Mouse (Mus musculus): ENCODE measurements around the gene Chrna7.
A peak's percentile ranks its signal among the peaks of the same experiment; 100 is the strongest.

The Chrna7 gene

DNA sequence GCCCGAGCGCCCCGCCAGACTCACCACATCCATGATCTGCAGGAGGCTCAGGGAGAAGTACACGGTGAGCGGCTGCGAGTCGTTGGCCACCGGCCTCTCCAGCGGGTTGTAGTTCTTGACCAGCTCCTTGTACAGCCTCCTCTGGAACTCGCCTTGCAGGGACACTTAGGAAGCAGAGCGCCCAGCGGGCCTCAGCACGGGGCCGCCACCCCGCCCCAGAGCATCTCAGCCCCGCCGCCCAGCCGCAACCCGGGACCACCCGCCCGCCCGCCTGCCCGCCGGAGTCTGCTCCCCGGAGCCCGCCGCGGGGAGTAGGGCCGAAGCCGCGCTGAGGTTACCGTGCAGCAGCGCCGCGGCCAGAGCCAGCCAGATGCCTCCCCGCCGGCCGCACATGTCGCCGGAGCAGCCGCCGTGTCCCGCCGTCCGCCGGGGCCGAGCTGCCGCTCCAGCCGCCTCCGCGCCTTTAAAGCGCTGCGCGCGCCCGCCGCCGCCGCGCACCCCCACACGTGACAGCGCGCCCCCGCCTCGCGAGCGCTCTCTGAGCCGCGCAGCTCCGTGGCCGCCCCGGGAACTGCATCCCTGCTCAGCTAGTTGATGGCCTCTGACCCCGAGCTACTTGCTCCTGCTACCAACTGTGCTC lies at the start of gene Chrna7:
Gene Chrna7 (minus strand): TSS at position 486 of the 640 bp plus-strand sequence.
- DNase-seq (ENCODE audit: extremely low read depth, insufficient read length, low spot score), result no peak

DNA sequence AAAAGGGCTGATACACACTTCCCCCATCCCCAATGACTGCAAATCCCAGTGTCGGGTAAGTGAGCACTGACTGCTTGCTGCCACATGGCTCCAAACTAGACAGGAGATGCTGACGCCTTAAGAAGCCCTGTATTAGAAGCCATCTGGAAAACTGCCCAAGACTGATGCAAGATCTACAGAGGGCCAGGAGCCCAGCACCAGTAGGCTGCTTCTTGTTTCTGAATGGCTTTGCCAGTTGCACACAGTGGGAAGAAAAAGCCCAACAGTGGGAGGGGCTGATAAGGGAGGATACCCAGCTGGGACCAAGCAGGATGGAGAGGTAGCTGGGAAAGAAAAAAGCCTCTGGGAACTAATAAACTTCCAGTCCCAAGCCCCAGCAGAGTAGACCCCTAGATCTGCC lies 37.0 kb upstream of the Chrna7 start:
- no peak for DNase-seq (ENCODE audit: extremely low read depth, insufficient read length, low spot score)

DNA sequence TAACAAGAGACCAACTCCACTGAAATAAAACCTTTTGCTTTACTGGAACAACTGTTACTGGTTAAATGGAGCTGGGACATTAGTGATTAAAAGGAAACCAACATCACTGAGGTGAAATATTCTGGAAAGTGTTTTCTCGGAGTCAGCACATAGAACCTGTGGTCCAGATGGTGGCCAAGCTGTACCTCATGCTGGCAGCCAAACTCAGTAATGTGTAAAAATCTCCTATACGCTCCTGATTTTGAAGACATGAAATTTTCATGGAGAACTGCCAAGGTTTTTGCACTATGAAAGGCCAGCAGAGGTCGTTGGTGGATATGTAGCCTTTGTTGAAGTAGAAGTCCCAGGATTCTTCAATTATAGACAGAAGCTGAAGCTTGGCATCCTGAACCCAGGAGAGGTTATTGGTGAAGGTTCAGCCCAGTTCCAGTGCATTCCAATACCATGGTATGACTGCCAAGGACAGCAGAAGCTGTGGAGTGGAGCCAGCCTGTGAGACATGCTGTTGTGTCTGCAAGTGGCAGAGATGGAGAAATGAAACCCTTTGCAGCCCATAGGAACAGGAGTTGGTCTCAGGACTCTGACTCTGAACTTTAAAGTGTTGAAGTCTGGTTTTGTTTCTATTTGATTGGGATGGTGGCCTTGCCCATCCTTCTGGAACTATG lies 25.6 kb upstream of the Chrna7 start:
- DNase-seq (ENCODE audit: extremely low read depth, insufficient read length, low spot score), result no peak

DNA sequence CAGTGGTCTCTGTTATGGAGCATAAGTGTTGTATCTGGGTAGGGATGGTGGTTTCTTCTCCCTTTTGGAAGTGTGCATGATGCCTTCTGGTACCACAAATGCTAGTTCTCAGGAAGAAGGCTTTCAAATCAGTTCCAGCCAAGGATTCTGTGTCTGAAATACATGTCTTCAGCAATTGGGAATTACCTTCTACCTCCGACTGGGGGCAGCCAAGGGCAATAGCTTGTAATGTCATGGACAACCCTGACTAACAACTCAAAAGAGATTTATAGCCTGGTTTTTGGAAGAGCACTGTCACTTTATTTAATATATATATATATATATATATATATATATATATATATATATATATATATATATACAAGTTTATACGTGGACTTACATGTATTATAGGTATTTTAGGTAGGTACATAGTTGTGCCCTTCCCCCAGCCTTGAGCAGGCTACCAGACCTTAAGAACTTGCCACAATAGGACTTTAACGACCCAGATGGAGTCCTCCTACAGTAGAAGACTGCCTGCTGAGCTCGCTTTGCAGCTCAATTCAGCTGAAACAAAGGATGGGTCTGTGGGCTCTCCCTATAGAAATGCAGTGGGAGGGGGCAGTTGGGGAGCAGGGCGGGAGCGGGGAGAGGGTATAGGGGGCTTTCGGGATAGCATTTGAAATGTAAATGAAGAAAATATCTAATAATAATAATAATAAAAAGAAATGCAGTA lies 12.9 kb upstream of the Chrna7 start:
- no peak for DNase-seq (ENCODE audit: extremely low read depth, insufficient read length, low spot score)

DNA sequence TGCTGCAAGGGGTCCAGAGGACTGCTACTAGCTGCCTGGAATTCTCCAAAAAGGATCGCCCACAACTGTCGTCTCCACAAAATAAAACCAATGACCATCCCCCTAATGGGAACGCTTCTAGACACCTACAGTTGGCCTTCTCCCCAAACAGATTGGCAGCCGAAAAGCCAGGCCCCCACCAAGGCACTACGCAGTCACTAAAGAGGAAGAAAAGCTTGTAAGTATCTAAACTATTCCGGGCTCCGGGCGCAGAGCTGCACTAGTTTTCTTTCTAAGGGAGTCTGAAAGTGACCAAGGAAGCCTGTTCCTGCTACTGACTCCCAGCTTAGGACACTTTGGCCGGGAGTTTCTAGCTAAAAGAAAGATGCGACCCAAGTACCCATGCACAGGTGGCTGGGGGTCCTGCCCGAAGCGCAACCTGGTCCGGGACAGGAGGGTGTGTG lies 707 bp downstream of the Chrna7 start:
- DNase-seq (ENCODE audit: extremely low read depth, insufficient read length, low spot score), result peak; percentile 3

DNA sequence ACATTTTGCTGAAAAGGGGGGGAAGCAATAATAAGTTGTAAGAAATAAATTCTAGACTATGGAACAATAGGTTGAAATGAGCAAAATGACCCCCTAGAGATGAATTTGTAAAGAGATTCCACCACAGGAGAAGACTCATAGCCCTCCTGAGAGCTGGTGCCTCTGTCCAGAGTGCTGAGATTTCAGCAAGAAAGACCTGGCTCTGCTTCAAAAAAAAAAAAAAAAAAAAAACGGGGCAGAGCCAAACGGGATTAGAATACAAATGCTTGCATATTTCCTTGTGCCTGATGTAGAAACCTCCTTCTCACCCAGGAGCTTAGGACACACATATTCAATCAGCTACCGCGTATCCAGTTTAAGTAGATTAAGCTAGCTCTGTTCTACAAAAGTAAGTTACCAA lies 2.9 kb downstream of the Chrna7 start:
- DNase-seq (ENCODE audit: extremely low read depth, insufficient read length, low spot score), result no peak

DNA sequence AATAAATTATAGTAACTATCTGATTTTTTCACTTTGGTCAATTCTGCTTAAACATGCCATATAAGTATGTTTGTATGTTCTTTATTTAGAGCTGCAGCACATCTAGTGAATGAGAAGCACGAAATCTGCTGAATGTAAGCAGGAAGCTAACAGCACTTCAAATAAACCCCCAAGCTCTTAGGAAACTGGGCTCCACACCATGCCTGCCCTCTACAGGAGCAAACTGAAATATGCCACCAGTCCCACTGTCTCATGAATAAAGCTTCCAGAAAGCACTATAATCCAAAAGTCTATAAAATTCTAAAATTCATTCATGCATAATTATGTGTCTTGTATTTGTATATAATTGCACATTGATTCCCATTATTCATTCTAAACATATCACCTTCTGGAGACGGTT lies 5.2 kb downstream of the Chrna7 start:
- DNase-seq (ENCODE audit: extremely low read depth, insufficient read length, low spot score), result no peak

DNA sequence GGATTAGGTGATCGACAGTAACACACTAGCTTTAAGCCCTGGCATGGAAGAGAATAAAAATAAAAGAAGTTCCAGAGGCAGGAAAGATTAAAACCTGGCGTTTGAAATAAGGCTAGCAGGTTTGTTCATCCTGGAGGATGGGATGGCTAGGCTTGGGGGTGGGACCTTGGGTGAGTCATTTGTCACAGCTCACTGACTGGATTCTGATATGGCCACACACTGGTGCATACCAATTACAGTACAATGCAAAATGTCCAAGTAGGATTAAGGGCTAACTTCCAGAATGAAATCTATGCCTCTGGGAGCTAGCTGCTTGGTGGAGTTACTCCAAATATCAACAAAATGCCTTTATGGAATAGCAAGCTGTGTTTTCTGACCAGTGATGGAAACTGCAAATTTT lies 16.8 kb downstream of the Chrna7 start:
- DNase-seq (ENCODE audit: extremely low read depth, insufficient read length, low spot score), result no peak

DNA sequence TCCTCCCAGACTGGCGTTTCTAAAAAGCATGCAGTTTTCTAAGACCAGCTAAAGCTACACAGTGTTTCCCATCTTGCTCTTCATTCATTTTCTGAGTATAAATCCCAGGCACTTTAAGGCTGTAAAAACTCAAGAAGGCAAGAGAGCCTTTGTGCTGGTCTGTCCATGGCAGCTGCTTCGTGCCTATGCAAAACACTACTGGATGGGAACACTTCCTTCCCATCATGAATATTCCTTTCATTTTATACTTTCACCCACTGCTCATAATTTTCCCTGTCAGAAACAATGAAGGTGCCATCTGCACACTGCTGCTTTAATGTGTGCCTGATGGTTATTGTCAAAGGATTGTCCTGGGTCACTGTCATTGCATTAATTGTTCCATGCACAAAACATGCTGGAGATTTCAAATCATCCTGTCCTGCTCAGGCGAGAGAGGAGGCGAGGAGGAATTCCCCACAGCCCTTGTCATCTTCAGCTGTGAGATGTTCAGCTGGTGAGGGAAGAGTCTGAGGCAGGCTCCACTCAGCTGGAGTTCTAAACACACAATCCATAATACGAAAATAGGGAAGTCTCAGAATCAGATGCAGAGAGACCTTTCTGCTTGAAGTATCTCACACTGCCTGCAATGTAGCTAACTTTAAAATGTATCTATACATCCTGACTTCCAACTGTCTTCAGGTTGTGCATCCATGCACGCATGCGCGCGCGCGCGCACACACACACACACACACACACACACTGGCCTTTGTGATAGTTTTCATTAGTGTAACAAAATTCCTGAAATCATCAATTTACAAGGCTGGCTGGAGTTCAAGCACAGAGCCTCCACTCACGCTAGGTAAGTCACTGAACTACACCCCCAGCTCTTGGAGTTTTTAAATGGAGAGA lies 22.5 kb downstream of the Chrna7 start:
- DNase-seq (ENCODE audit: extremely low read depth, insufficient read length, low spot score), result no peak

DNA sequence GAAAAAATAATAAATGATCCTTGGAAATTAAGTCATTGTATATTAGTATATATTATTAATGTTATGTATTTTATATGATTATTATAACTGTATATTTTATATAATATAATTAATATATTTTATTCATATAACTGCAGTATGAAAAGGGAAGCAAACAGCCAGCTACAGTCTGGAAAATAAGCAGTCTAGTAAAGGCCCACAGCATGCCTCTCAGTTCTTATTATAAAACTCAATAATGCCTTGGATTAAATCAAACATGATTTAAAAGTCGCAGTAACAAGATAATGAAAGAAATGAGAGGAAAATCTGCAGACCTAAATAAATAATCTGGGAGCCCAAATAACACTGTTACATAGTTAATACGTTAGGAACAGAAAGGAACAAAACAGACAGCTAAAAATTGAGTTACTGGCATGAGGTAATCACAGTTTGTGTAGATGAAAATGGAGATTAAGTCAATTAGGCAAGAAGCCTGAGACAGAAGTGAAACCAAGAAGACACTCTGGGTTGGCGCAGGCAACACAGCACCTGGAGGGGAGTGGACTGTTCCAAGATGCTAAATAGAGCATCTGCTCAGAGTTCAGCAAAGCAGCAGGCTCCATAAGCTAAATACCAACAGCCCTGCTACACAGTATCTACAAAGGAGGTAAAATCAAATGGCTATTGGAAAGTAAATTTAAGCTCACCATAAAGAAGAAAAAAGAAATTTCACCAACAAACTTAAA lies 42.1 kb downstream of the Chrna7 start:
- no peak for DNase-seq (ENCODE audit: extremely low read depth, insufficient read length, low spot score)

DNA sequence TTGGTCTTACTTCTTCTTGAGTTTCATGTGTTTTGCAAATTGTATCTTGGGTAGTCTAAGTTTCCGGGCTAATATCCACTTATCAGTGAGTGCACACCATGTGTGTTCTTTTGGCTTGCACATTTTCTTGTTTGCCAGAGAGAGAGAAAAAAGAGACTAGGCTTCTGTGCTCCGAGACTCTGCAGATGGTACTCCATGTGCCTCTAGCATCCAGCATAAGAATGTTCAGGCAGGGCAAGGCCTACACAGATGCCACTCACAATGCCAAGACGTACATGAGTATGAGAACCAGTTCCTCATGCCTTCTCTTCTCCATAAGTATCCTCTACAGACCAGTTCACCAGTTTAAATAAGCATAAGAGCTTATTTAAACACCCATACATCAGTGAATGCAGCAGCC lies 47.8 kb downstream of the Chrna7 start:
- DNase-seq (ENCODE audit: extremely low read depth, insufficient read length, low spot score), result no peak

DNA sequence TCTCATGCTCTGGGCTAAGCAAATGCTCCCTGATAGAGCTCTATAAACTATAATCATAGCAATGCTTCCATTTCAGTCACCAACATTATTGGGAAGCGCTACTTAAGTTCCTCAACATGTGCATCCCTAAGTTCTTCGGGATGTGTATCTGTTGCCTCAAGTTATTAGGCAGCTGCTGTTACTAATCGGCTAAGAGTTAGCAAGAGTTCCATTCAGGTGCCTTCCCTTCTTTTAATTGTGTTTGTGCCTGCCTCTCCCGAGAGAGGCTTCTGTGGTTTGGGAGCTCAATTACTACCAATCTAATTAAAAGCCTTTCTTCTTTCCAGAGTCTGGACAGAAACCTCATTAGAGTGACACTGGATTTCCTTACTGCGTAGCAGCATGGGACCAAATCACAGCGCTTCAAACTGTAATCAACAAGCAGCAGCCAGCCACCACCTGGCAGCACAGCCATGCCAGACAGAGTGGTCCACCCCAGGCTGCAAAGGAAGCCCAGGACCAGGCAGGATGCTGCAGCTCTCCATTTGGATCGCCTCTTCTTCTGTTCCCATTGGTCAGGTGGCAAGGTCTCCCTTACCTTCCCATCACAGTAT lies 50.0 kb downstream of the Chrna7 start:
- no peak for DNase-seq (ENCODE audit: extremely low read depth, insufficient read length, low spot score)

DNA sequence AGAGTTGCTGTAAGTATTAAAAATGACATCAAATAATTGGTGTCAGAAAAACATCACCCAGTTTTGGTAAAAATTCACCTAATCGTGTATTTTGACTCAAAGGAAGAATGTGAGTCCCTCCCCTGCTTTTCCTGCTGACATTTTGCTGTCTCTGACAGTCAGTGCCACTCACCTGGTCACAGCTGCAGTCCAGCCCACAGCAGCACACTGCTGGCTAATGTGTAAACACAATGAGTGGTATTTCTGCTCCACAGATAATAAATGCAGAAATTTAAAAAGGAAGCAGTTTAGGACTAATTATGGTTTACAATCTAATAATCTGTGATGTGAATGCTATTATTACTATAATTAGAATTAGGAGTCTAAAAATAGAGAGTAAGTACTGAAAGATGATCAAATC lies 59.1 kb downstream of the Chrna7 start:
- no peak for DNase-seq (ENCODE audit: extremely low read depth, insufficient read length, low spot score)

DNA sequence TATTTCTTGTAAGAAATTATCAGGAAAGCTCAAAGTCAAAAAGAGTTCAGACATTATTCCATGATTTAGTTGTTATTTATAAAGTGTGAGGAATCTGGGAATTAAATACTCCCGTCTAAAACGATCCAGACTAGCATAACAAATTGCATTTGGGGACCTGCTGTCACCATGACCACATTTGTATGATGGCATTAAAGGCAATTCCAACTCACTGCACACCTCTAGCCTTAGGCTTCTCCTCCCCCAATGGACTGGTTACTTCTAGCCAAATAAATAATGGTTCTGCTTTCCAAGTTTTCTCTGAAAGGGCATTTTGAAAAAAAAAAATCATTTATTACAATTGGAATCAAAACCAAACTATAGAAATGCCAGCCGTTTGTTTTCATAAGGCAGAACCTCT lies 63.6 kb downstream of the Chrna7 start:
- no peak for DNase-seq (ENCODE audit: extremely low read depth, insufficient read length, low spot score)

DNA sequence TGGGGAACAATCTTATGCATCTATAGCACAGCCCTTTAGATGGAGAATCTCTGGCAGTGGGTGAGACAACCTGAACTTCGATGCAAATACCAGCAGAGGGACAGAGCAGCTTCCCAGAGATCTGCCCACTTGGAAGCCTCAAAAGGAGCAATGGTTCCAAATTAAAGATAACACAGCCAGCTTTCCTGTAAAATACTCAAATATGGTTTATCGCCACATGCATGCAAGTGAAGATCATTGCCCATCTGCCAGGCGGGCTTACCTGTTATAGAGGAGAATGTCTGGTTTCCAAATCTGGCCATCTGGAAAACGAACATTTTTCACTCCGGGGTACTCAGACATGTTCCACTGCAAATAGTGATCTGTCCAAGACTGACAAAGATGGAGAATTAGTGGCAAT lies 64.0 kb downstream of the Chrna7 start:
- DNase-seq (ENCODE audit: extremely low read depth, insufficient read length, low spot score), result no peak

DNA sequence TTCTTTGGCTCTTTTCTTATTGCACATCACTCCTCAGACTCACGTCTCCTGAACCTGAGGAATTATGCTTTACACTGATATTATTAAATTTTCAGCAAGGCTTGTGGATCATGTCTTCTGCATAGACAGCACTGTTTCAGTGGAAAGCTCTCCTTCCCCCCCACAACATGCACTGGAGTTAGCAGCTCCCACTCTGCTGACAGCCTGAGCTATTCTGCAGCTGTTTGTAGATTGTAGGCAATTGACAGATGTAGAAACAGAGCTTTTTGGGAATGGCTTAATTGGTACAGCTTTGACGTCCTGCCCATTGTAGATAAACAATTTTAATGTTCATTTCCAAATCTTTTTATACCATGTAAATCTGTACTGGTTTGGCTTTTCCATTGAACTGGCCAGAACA lies 89.8 kb downstream of the Chrna7 start:
- no peak for DNase-seq (ENCODE audit: extremely low read depth, insufficient read length, low spot score)

DNA sequence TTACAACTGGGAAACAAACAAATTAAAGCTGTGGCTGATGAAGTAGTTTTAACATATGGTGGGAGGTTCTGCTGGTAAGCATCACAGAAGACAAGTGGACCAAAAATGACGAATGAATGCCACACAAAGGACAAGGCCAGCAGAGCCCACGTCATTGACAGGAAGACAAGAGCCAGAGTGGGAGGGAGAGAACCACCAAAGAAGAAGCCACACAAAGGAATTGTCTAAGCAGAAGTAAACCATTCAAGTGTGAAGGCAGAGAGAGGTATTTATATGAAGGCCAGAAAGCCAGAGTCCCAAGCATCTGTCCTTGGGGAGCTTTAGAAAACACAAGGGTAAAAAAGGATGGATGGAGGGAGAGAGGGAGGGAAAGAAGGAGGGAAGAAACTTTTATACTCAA lies 98.7 kb downstream of the Chrna7 start:
- no peak for DNase-seq (ENCODE audit: extremely low read depth, insufficient read length, low spot score)

DNA sequence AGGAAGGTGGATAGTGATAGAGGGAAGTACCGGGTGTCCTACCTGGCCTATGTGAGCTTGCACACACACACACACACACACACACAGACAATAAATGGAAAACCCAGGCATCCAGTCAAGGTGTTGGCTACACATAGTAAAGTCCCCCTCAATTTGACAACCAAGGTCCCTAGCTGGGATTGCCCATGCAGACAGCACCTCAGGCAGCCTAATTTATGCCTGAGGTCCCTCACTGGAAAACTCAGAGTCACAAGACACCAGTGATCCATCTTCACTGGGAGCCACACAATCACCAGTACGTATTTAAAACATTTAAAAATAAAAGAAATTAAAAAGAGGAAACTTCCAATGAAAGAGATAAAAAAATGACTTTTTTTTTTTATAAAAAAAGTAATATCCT lies 99.1 kb downstream of the Chrna7 start:
- DNase-seq (ENCODE audit: extremely low read depth, insufficient read length, low spot score), result no peak

DNA sequence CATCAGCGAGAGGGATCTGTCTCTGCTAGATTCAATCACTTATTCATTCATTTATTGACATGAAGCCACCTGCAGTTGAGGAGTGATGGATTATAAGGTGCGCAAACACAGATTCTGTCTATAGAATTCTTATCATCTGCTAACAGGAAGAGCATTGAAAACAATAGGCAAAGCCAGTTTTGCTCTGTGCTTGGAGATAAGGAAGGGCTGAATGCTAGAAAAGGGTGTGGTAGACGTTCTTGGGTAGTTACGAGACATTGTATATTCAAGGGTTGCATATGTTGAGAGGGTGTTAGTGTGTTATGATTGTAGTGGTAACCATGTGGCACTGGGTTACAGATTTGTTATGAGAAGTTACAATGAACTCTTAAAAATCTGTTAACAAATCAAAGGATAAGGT lies 103.0 kb downstream of the Chrna7 start:
- DNase-seq (ENCODE audit: extremely low read depth, insufficient read length, low spot score), result no peak

DNA sequence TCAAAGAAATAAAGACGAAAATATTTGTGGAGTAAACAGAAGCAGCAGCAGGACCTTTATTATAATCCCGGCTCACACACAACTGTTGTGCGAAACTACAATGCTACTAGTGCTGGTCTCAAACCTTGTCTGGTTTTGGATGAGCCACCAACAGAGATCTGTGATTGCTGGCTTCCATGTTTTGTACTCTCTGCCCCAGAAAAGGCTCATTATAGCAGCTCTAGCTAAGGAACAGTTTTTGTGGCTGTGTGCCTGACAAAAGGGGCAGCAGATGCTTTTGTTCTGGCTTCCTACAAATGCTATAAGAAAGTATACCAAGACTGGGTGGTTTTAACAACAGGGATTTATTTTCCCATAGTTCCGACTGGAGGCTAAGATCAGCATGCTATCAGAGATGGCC lies 126.4 kb downstream of the Chrna7 start:
- no peak for DNase-seq (ENCODE audit: extremely low read depth, insufficient read length, low spot score)

Data from 3134 (cell line).